Mouse (Mus musculus) C2C12 (cell line): ENCODE results near the gene Pole.

Source experiments
- CEBPB ChIP-seq: IDR thresholded peaks from one replicate; pipeline ENCODE4 v1.6.1; 2011; ENCODE audit warnings: low read depth, mild to moderate bottlenecking, control low read depth, moderate library complexity
- CTCF ChIP-seq: IDR thresholded peaks from one replicate; pipeline ENCODE4 v1.5.1; 2011; ENCODE audit not compliant: control insufficient read depth, insufficient read depth, insufficient read length
- MAX ChIP-seq: IDR thresholded peaks from one replicate; pipeline ENCODE4 v1.6.1; 2011; ENCODE audit warnings: mild to moderate bottlenecking, control low read depth
- USF1 ChIP-seq: IDR thresholded peaks from one replicate; pipeline ENCODE4 v1.6.1; 2011; ENCODE audit warnings: low read depth, mild to moderate bottlenecking, control low read depth, moderate library complexity

DNA sequence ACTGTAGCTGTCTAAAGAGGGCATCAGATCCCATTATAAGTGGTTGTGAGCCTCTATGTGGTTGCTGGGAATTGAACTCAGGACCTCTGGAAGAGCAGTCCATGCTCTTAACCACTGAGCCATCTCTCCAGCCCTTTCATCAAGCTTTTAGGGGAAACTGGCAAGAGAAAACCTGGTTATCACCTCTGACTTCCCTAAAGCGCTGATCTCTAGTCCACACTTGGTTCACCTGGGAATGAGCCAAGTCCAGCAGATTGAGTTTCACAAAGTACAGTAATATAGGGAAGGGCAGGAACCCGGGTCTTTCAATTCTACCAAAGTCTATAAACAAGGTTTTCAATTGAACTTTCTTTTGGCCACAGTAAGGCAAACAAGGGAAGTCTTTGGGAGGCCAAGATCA is 4.1 kb upstream of the Pole start:
- no peak for TF ChIP-seq CTCF
- no peak for TF ChIP-seq USF1
- TF ChIP-seq MAX, result no peak
- TF ChIP-seq CEBPB, result no peak
